Mouse (Mus musculus) lung, adult 2 months (tissue): Measurements from ENCODE around the gene Vwce.

Source experiments
- CTCF ChIP-seq: fragments of 200-500 bp; IDR thresholded peaks from 2 replicates; pipeline ENCODE4 v1.5.1; 2011; ENCODE audit warnings: mild to moderate bottlenecking, low read length, control low read depth; ENCODE audit not compliant: insufficient read depth
- POLR2A ChIP-seq: fragments of 200-500 bp; IDR thresholded peaks from 2 replicates; pipeline ENCODE4 v1.6.1; 2011; ENCODE audit warnings: low read depth, mild to moderate bottlenecking, control low read depth, low read length, borderline replicate concordance; ENCODE audit errors: extremely low read depth

DNA sequence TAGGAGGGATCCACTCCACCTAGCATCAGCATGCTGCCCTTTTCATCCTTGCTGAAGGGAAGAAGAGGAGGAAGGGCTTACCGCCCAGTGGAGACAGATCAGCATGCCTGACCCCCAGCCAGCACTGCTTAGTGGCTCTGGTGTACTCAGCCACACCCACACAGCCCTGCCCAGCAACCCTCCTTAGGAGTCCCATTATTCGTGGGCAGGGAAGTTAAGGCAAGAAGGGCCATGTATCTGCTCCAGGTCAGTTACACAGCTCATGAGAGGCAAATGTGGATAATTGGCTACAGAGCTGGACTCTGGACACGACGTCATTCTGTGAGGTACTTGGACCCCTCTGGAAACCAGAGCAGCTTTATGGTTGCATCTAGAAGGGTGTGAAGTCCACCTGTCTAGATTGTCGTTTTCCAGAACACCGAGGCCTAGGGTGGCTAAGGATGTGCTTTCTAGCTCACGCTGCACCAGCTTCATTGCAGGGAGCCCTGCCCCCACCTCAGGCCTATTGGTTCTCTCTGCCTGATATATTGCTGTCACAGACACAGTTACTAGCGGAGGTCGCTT lies 37.9 kb downstream of the Vwce start:
- TF ChIP-seq POLR2A (no peak), CTCF (no peak)
